Mouse (Mus musculus) kidney, adult 2 months (tissue): ENCODE data around the gene Dram1. TPM values are rescaled to one million over a fixed set of nuclear protein-coding genes. Genes with fewer than 3 reads are reported as not detected.

Experiments
- DNase-seq: peaks from one replicate; pipeline ENCODE4 v3.0.0; 2021
- H3K27ac ChIP-seq: fragments of 200-500 bp; 2 replicates; pipeline ENCODE4 v1.5.1; 2012; ENCODE audit warnings: low read depth, low read length, control low read depth, inconsistent platforms; ENCODE audit not compliant: insufficient read depth
- H3K27me3 ChIP-seq: fragments of 200-500 bp; replicated peaks from 2 replicates; pipeline ENCODE4 v1.6.1; 2012; ENCODE audit warnings: mild to moderate bottlenecking, moderate library complexity, low read length, inconsistent platforms; ENCODE audit not compliant: control insufficient read depth, insufficient read depth
- H3K36me3 ChIP-seq: fragments of 200-500 bp; 2 replicates; pipeline ENCODE4 v1.6.1; 2012; ENCODE audit warnings: mild to moderate bottlenecking, moderate library complexity, low read length, inconsistent platforms; ENCODE audit not compliant: control insufficient read depth, insufficient read depth
- H3K4me1 ChIP-seq: fragments of 200-500 bp; 2 replicates; pipeline ENCODE4 v1.6.1; 2011; ENCODE audit warnings: low read length; ENCODE audit not compliant: control insufficient read depth, insufficient read depth
- H3K4me3 ChIP-seq: fragments of 200-500 bp; 2 replicates; pipeline ENCODE4 v1.5.1; 2011; ENCODE audit warnings: mild to moderate bottlenecking, low read depth, low read length, control low read depth; ENCODE audit not compliant: insufficient read depth
- CTCF ChIP-seq: fragments of 200-500 bp; conservative IDR thresholded peaks from 2 replicates; pipeline ENCODE4 v1.5.1; 2011; ENCODE audit warnings: low read depth, mild to moderate bottlenecking, control low read depth, low read length, moderate library complexity, mixed read lengths; ENCODE audit not compliant: insufficient read depth, insufficient read length
- POLR2A ChIP-seq: fragments of 200-500 bp; IDR thresholded peaks from one replicate; pipeline ENCODE4 v1.6.1; 2011; ENCODE audit warnings: low read depth, low read length, control low read depth
- WGBS: fragments of 180-500 bp; shearing (Covaris S2); methylation state at CpG from one replicate; pipeline ENCODE4 v1.1.7; 2018; 5-methylcytosine and 5-hydroxymethylcytosine counted together
- polyA plus RNA-seq: library from polyadenylated mRNA; depleted of rRNA; stranded (reverse); fragments of >200 nt; gene quantifications from 2 replicates; pipeline ENCODE4 v1.2.3, GENCODE M21; 2012; rRNA removed

The Dram1 gene
- polyA plus RNA-seq, 1 experiment, result 16.4 TPM

- DNase-seq, result no peak
- Histone ChIP-seq H3K36me3 (no peaks in the 10 kb centered on the region), H3K4me1 (no peaks in the 10 kb centered on the region), H3K27me3 (no peaks in the 10 kb centered on the region), H3K4me3 (no peak overlapping the region), H3K27ac (no peak overlapping the region)
- WGBS, result 72% methylated on average over 10 of the region's 10 CpGs
- TF ChIP-seq CTCF (no peak), POLR2A (no peak)
These were observed 90.8 kb downstream of the Dram1 start for GRCm38 (mm10) chr10:88288061-88288460.

DNA sequence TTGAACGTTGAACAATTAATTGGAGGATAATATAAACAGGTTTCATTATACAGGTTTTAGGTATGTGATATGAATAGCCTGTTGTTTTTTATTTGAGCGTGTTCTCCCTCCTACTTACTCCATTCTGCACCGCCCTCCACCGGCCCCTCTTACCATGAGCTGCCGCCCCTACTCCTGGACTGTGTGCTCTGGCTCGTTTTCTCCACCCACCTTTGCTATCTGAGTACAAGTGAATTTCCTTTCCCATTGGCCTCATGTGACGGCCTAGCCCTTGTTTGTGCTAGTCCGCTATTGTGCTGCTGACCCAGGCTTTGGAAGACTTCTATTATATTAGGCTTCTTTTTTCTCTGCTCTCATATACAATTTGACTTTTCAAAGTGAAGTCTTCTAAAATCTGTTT, 91.6 kb downstream of the Dram1 start:
- no peaks in the 10 kb centered on the region for H3K27me3 ChIP-seq
- TF ChIP-seq CTCF (no peak), POLR2A (no peak)
- H3K27ac ChIP-seq, result no peak overlapping the region
- H3K36me3 ChIP-seq, result no peaks in the 10 kb centered on the region
- no peak for DNase-seq
- H3K4me3 ChIP-seq, result no peak overlapping the region
- H3K4me1 ChIP-seq, result no peaks in the 10 kb centered on the region
- 78% methylated on average over 8 of the region's 8 CpGs for WGBS

GRCm38 (mm10) chr10:88284343-88284990, 94.4 kb downstream of the Dram1 start:
- H3K36me3 ChIP-seq, result no peaks in the 10 kb centered on the region
- no peak overlapping the region for H3K4me3 ChIP-seq
- DNase-seq, result no peak
- H3K27me3 ChIP-seq, result no peaks in the 10 kb centered on the region
- WGBS, result 85% methylated on average over 4 of the region's 4 CpGs
- H3K4me1 ChIP-seq, result no peaks in the 10 kb centered on the region
- no peak overlapping the region for H3K27ac ChIP-seq
- no peak for TF ChIP-seq POLR2A
- no peak for TF ChIP-seq CTCF

GRCm38 (mm10) chr10:88281699-88282098, 97.2 kb downstream of the Dram1 start:
- H3K4me3 ChIP-seq, result no peak overlapping the region
- H3K27ac ChIP-seq, result no peak overlapping the region
- no peaks in the 10 kb centered on the region; the same call in 1 of the 2 replicates for H3K27me3 ChIP-seq
- TF ChIP-seq POLR2A (no peak), CTCF (no peak)
- H3K4me1 ChIP-seq, result no peaks in the 10 kb centered on the region
- WGBS, result 84% methylated on average over 3 of the region's 3 CpGs
- DNase-seq, result no peak
- H3K36me3 ChIP-seq, result no peaks in the 10 kb centered on the region

DNA sequence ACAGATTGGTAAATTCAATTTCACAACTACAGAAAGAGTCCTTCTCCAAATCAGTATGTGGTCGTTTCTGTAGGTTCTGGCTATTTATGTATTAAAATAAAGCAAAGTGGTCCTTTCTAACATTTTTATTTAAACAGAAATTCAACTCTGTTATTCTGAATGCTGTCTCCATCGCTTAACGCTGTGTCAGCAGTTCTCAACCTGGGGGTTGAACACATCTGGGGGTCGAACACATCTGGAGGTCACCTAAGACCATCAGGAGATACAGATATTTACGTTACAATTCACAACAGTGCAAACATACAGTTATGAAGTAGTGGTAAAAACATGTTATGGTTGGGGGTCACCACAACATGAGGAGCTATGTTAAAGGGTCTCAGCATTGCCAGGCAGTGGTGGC, 104.8 kb downstream of the Dram1 start:
- TF ChIP-seq CTCF, result no peak
- no peak for TF ChIP-seq POLR2A
- Histone ChIP-seq H3K27ac (no peak overlapping the region), H3K4me3 (no peak overlapping the region), H3K4me1 (no peaks in the 10 kb centered on the region), H3K36me3 (no peaks in the 10 kb centered on the region), H3K27me3 (no peaks in the 10 kb centered on the region; the same call in 1 of the 2 replicates)
- no peak for DNase-seq
- WGBS, result 89% methylated on average over 5 of the region's 5 CpGs

Other genes with a start within 250 kb of the Dram1 start
- 0.06 and 0.16 TPM in 2 replicates for gene Parpbp, start 232.1 kb downstream of the Dram1 start, polyA plus RNA-seq
- gene Nup37, start 232.1 kb downstream of the Dram1 start, polyA plus RNA-seq, result 4.8 and 7.1 TPM in 2 replicates
- gene Washc3, start 178.0 kb downstream of the Dram1 start, polyA plus RNA-seq, result 23.6 and 25.4 TPM in 2 replicates
- gene Gnptab, start 52 bp upstream of the Dram1 start, polyA plus RNA-seq, result 12.6 and 12.8 TPM in 2 replicates
- not detected in 2 replicates for gene Sycp3, start 80.5 kb upstream of the Dram1 start, polyA plus RNA-seq
- 524 and 550 TPM in 2 replicates for gene Chpt1, start 125.0 kb upstream of the Dram1 start, polyA plus RNA-seq
- 7.8 TPM in 1 of 2 replicates, not detected in the other for gene Mybpc1, start 226.1 kb upstream of the Dram1 start, polyA plus RNA-seq